Mouse (Mus musculus) B cell, adult 2 months (primary cell): ENCODE measurements around the gene Anln.

Experiments used
- DNase-seq, 2 experiments: peaks; one replicate each; pipeline ENCODE4 v3.0.0; 2022

Anln gene

GRCm38 (mm10) chr9:22402001-22402400 lies 13.0 kb upstream of the Anln start:
- DNase-seq, result no peak

- no peak for DNase-seq
These were observed 10.0 kb upstream of the Anln start for GRCm38 (mm10) chr9:22399021-22399420.

GRCm38 (mm10) chr9:22394725-22395124 lies 5.7 kb upstream of the Anln start:
- DNase-seq, result peak; percentile 12 to 14

GRCm38 (mm10) chr9:22390390-22390789 lies 1.4 kb upstream of the Anln start:
- no peak for DNase-seq

GRCm38 (mm10) chr9:22389736-22390245 lies 803 bp upstream of the Anln start:
- DNase-seq, result no peak

- DNase-seq, result peak in 1 of 2 experiments; percentile 33
These were observed 497 bp downstream of the Anln start for GRCm38 (mm10) chr9:22388401-22388980.

GRCm38 (mm10) chr9:22387901-22388300 lies 1.1 kb downstream of the Anln start:
- DNase-seq, result peak in 1 of 2 experiments; percentile 8

GRCm38 (mm10) chr9:22385890-22386289 lies 3.1 kb downstream of the Anln start:
- DNase-seq, result no peak

- no peak for DNase-seq
These were observed 12.9 kb downstream of the Anln start for GRCm38 (mm10) chr9:22376086-22376485.

GRCm38 (mm10) chr9:22372760-22373159 lies 16.2 kb downstream of the Anln start:
- DNase-seq, result peak; percentile 34 to 40

- no peak for DNase-seq
These were observed 21.0 kb downstream of the Anln start for GRCm38 (mm10) chr9:22368030-22368429.

- DNase-seq, result no peak
These were observed 22.4 kb downstream of the Anln start for GRCm38 (mm10) chr9:22366621-22367020.

- no peak for DNase-seq
These were observed 22.8 kb downstream of the Anln start for GRCm38 (mm10) chr9:22366221-22366620.

- no peak for DNase-seq
These were observed 28.1 kb downstream of the Anln start for GRCm38 (mm10) chr9:22360916-22361315.

- DNase-seq, result no peak
These were observed 33.1 kb downstream of the Anln start for GRCm38 (mm10) chr9:22355919-22356318.

- no peak for DNase-seq
These were observed 35.1 kb downstream of the Anln start for GRCm38 (mm10) chr9:22353901-22354300.

- DNase-seq, result no peak
These were observed 35.5 kb downstream of the Anln start for GRCm38 (mm10) chr9:22353465-22353864.

GRCm38 (mm10) chr9:22340331-22340730 lies 48.7 kb downstream of the Anln start:
- DNase-seq, result no peak

GRCm38 (mm10) chr9:22337217-22337616 lies 51.8 kb downstream of the Anln start:
- DNase-seq, result no peak

GRCm38 (mm10) chr9:22327475-22328387 lies 61.3 kb downstream of the Anln start:
- peak; percentile 91 to 92 for DNase-seq

- no peak for DNase-seq
These were observed 61.9 kb downstream of the Anln start for GRCm38 (mm10) chr9:22327099-22327474.

GRCm38 (mm10) chr9:22324579-22324978 lies 64.4 kb downstream of the Anln start:
- DNase-seq, result peak in 1 of 2 experiments; percentile 38

- no peak for DNase-seq
These were observed 66.4 kb downstream of the Anln start for GRCm38 (mm10) chr9:22322381-22323211.
